Mouse (Mus musculus) forebrain, embryonic 16.5 days (tissue): ENCODE data around the gene Hoxb1. TPM values are rescaled to one million over a fixed set of nuclear protein-coding genes. Genes with fewer than 3 reads are reported as not detected.

Source experiments
- ATAC-seq: fragments of 200-750 bp; cut with Nextera tagmentation; 2 replicates; pipeline ENCODE4 v1.8.0; 2017; ENCODE audit warnings: mild to moderate bottlenecking, moderate library complexity
- H3K27ac ChIP-seq: fragments of 300-500 bp; sonication (generic); 2 replicates; pipeline ENCODE4 v1.5.1; 2014; ENCODE audit warnings: low read length, control low read depth
- H3K27me3 ChIP-seq: fragments of 300-500 bp; sonication (generic); replicated peaks from 2 replicates; pipeline ENCODE4 v1.6.1; 2014; ENCODE audit warnings: low read length; ENCODE audit not compliant: control insufficient read depth, insufficient read depth
- H3K36me3 ChIP-seq: fragments of 300-500 bp; sonication (generic); 2 replicates; pipeline ENCODE4 v1.6.1; 2014; ENCODE audit not compliant: control insufficient read depth, insufficient read depth
- H3K4me1 ChIP-seq: fragments of 300-500 bp; sonication (generic); replicated peaks from 2 replicates; pipeline ENCODE4 v1.6.1; 2014; ENCODE audit warnings: low read length; ENCODE audit not compliant: control insufficient read depth, insufficient read depth
- H3K4me2 ChIP-seq: fragments of 300-500 bp; sonication (generic); 2 replicates; pipeline ENCODE4 v1.6.1; 2014; ENCODE audit warnings: mild to moderate bottlenecking, low read length, control low read depth
- H3K4me3 ChIP-seq: fragments of 300-500 bp; sonication (generic); replicated peaks from 2 replicates; pipeline ENCODE4 v1.5.1; 2014; ENCODE audit warnings: mild to moderate bottlenecking, low read length, control low read depth
- H3K9ac ChIP-seq: fragments of 300-500 bp; sonication (generic); replicated peaks from 2 replicates; pipeline ENCODE4 v1.6.1; 2014; ENCODE audit warnings: low read depth, low read length, control low read depth
- H3K9me3 ChIP-seq: fragments of 300-500 bp; sonication (generic); 2 replicates; pipeline ENCODE4 v1.6.1; 2016; ENCODE audit warnings: low read length; ENCODE audit not compliant: control insufficient read depth
- whole genome bisulfite sequencing: fragments of 180-500 bp; shearing (Covaris S2); extraction: QIAGEN DNeasy Blood & Tissue Kit; methylation state at CpG from one replicate; pipeline ENCODE4 v1.1.7; 2014; 5-methylcytosine and 5-hydroxymethylcytosine counted together
- polyA plus RNA-seq: library from polyadenylated mRNA; unstranded; fragments of >200 nt; fragmentation: Nextera tagmentation; extraction: Ambion mirVana; gene quantifications from 2 replicates; pipeline ENCODE4 v1.2.1, GENCODE M21; 2015

Hoxb1 gene
- polyA plus RNA-seq, 1 experiment from 2014 or later = not detected

DNA sequence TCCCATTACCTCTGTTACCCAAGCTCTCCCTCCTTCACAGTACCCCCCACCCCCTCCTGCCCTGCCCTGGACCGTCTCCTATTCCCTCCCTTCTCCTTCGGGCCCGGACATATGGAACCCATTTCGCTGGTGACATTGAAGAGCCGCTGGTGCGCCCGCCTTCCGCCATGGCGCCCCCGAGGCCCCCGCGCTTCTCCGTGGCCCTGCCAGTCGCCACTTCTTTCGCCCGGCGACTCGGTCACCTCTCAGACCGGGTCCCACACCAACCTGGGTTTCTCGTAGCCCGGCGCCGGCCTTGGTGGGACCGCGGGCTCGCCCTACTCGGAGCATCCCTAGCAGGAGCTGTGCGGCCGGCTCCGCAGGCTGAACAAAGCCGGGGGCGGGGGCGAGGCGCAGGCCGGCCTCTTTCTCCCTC, 32.9 kb upstream of the Hoxb1 start:
- no peak overlapping the region for H3K4me2 ChIP-seq
- peaks cover 95% of the 10 kb centered on the region for H3K27me3 ChIP-seq
- H3K4me1 ChIP-seq = no peaks in the 10 kb centered on the region
- no peaks in the 10 kb centered on the region for H3K9me3 ChIP-seq
- H3K4me3 ChIP-seq = no peak overlapping the region
- H3K9ac ChIP-seq = no peak overlapping the region
- H3K36me3 ChIP-seq = no peaks in the 10 kb centered on the region
- WGBS = under 1% methylated on average over 35 of the region's 35 CpGs
- H3K27ac ChIP-seq = no peak overlapping the region
- ATAC-seq = no peak

DNA sequence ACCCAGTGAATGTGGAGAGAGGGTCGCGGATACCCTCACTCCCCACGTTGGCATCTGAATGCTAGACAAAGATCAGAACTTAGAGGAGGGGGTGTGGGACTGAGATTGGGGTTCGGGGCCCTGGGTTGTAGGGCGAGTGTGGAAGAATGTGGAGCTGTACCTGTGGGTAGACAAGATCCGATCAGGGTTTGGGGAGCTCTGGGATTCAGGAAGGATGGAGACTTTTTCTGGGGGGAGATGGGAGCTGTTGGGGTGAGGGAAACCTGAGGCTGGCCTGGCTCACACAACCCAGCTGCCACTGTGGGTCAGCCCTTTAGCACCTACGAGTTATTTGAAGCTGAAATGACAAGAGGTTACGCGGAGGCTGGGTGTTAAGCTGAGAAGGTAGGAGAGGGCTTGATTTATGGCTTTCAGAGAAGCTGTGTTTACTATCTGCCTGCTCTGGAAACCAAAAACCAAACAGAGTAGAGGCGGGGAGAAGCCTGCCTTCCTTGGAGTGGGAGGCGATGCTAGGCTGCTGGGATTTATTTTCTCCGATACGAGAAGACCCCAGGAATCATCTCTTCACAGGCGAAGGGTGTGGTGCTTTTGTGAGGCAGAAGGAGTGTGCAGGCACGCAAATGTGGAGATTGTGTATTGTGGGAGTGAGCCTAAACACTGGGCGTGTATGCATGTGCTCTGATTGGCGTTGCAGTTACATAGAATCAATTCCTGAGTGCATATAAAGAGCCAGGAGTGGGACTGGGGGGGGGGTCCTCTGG, 32.1 kb upstream of the Hoxb1 start:
- no peak for ATAC-seq
- 1% methylated on average over 17 of the region's 17 CpGs for WGBS
- Histone ChIP-seq H3K36me3 (no peaks in the 10 kb centered on the region), H3K4me3 (no peak overlapping the region), H3K9me3 (no peaks in the 10 kb centered on the region), H3K27me3 (peaks cover 95% of the 10 kb centered on the region), H3K27ac (no peak overlapping the region), H3K9ac (no peak overlapping the region), H3K4me2 (no peak overlapping the region), H3K4me1 (no peaks in the 10 kb centered on the region)

GRCm38 (mm10) chr11:96334002-96334364, 31.6 kb upstream of the Hoxb1 start:
- Histone ChIP-seq H3K9ac (no peak overlapping the region), H3K4me3 (no peak overlapping the region), H3K4me1 (no peaks in the 10 kb centered on the region), H3K36me3 (no peaks in the 10 kb centered on the region), H3K27me3 (peaks cover 97% of the 10 kb centered on the region), H3K27ac (no peak overlapping the region), H3K9me3 (no peaks in the 10 kb centered on the region), H3K4me2 (no peak overlapping the region)
- 0% methylated on average over 2 of the region's 2 CpGs for WGBS
- no peak for ATAC-seq

- 19% methylated on average over 3 of the region's 3 CpGs for WGBS
- ATAC-seq = no peak
Measured at GRCm38 (mm10) chr11:96334998-96335397, 30.6 kb upstream of the Hoxb1 start.

GRCm38 (mm10) chr11:96336597-96336996, 29.0 kb upstream of the Hoxb1 start:
- Histone ChIP-seq H3K4me2 (no peak overlapping the region), H3K4me3 (no peak overlapping the region), H3K27me3 (peaks cover 91% of the 10 kb centered on the region), H3K9me3 (no peaks in the 10 kb centered on the region), H3K36me3 (no peaks in the 10 kb centered on the region), H3K27ac (no peak overlapping the region), H3K9ac (no peak overlapping the region), H3K4me1 (no peaks in the 10 kb centered on the region; the same call in 1 of the 2 replicates)
- 0% methylated on average over 2 of the region's 2 CpGs for WGBS
- ATAC-seq = no peak

More at GRCm38 (mm10) chr11:96334998-96335397, 30.6 kb upstream of the Hoxb1 start:
- H3K4me1 ChIP-seq = no peaks in the 10 kb centered on the region
- H3K27me3 ChIP-seq = peaks cover 97% of the 10 kb centered on the region
- H3K4me2 ChIP-seq = no peak overlapping the region
- H3K27ac ChIP-seq = no peak overlapping the region
- H3K4me3 ChIP-seq = no peak overlapping the region
- no peaks in the 10 kb centered on the region for H3K36me3 ChIP-seq
- H3K9me3 ChIP-seq = no peaks in the 10 kb centered on the region
- H3K9ac ChIP-seq = no peak overlapping the region

DNA sequence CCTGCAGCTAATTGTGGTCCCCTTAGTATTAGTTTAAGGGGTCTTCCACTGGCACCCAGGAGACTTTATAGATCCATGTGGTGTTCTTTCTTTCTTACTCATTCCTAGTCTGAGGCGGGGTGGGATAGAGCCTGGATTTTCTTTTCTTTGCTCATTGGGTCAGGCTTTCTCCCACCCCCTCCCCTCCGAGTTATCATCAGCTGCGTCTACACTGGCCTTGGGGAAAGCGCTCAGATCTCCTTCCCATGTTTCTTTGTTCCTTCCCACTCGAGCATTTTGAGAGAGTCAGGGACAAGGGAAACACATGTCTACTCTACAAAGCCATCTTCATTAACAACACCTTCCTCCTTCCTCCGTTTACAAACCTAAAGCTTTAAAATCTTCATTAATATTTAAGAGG, 28.5 kb upstream of the Hoxb1 start:
- 2% methylated on average over 6 of the region's 6 CpGs for WGBS
- Histone ChIP-seq H3K27ac (no peak overlapping the region), H3K4me1 (no peaks in the 10 kb centered on the region; the same call in 1 of the 2 replicates), H3K27me3 (peaks cover 91% of the 10 kb centered on the region), H3K9ac (no peak overlapping the region), H3K4me3 (no peak overlapping the region), H3K9me3 (no peaks in the 10 kb centered on the region), H3K36me3 (no peaks in the 10 kb centered on the region), H3K4me2 (no peak overlapping the region)
- ATAC-seq = no peak

DNA sequence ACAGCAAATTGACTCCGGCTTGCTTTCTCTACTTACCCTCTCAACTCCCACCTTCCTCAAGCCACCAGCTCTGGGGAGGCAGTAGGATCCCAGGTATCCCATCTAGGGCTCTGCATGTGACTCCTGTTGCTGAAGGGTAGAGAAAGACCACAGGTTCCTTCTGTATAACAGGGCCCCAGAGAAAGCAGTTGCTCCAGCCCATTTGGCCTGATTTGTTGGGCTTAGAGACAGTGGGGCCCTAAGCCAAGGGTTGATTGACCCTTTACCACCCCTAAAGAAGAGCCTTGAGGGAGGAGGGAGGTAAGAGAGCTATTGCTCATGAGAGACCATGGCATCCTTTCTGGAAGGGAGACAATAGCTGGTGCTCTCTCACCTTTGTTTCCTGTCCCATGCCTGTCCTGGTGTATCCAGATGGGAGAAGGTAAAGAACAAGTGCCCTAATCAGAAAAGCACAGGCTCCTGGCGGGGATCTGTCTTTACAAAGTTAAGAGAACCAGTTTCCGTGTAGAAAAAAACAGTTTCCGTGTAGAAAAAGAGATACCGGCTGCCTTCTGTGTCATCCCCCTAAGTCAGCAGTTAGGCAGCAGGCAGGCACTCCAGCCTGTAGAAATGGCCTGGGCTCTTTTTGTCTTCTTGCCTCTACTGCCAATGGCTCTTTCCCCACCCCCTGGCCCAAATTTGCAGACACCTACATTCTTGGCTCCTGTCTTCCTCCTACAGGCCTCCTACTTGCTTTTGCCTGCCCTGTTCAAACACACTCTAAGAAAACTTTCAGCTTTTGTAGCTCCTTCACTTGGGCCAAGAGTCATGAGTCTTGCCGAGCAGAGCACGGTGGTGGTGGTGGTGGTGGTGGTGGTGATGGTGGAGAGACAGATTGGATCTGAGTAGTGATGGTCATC, 26.3 kb upstream of the Hoxb1 start:
- H3K27me3 ChIP-seq = peaks cover 90% of the 10 kb centered on the region
- no peaks in the 10 kb centered on the region for H3K36me3 ChIP-seq
- H3K9ac ChIP-seq = no peak overlapping the region
- no peak overlapping the region for H3K4me2 ChIP-seq
- no peak overlapping the region for H3K27ac ChIP-seq
- no peaks in the 10 kb centered on the region for H3K9me3 ChIP-seq
- WGBS = 11% methylated on average over 7 of the region's 7 CpGs
- no peak for ATAC-seq
- no peak overlapping the region for H3K4me3 ChIP-seq
- H3K4me1 ChIP-seq = no peaks in the 10 kb centered on the region; the same call in 1 of the 2 replicates

GRCm38 (mm10) chr11:96340698-96341365, 24.7 kb upstream of the Hoxb1 start:
- WGBS = 0% methylated on average over 30 of the region's 36 CpGs
- H3K4me1 ChIP-seq = peaks cover 5% of the 10 kb centered on the region
- ATAC-seq = no peak
- H3K27me3 ChIP-seq = peaks cover 90% of the 10 kb centered on the region
- no peaks in the 10 kb centered on the region for H3K9me3 ChIP-seq
- H3K4me2 ChIP-seq = no peak overlapping the region
- no peak overlapping the region for H3K9ac ChIP-seq
- no peaks in the 10 kb centered on the region for H3K36me3 ChIP-seq
- H3K27ac ChIP-seq = no peak overlapping the region
- no peak overlapping the region for H3K4me3 ChIP-seq
